9 mouse cellular contexts compared by ENCODE assay signal in genomic region chr2:136485815-136486619, GRCm38 (mm10). TPM values are rescaled to one million over a fixed set of nuclear protein-coding genes. Genes with fewer than 3 reads are reported as not detected.
A peak's percentile ranks its signal among the peaks of the same experiment; 100 is the strongest.
DNase-seq lines count a peak whose midpoint lies in the region; ATAC-seq and TF ChIP-seq lines count a peak whose summit lies in the region.
"Had no signal": no experiment of that assay in that cellular context is flagged by ENCODE, and none has a peak within 500 bp of the region (broad histone marks: within the 10 kb centered on the region; RNA-seq: fewer than 3 reads in every experiment).

No protein-coding gene starts in this region.

- 0 out of 2 replicates have a peak overlapping the region, but pooled peaks have one; percentile 22 for H3K4me2 ChIP-seq in embryonic facial prominence, embryonic 15.5 days (replicated peaks)
- peak overlapping the region; percentile 48 for H3K4me2 ChIP-seq in heart, embryonic 14.5 days (ENCODE audit: low read length)
- H3K4me2 ChIP-seq in liver, embryonic 12.5 days: 0 out of 2 replicates have a peak overlapping the region, but pooled peaks have one; percentile 22
- H3K4me2 ChIP-seq in neural tube, embryonic 11.5 days (ENCODE audit: low read depth): no peak overlapping the region
- H3K4me2 ChIP-seq: limb, embryonic 15.5 days had no signal

- H3K4me3 ChIP-seq in embryonic facial prominence, embryonic 15.5 days (replicated peaks): no peak overlapping the region
- peak overlapping the region in 1 of 2 experiments; percentile 19; a peak in 1 of 4 replicates for H3K4me3 ChIP-seq in heart, embryonic 14.5 days (ENCODE audit: control insufficient read depth in 1 of 2, insufficient read depth in 1 of 2, low read depth in 1 of 2, low read length in 2 of 2)
- no peak overlapping the region for H3K4me3 ChIP-seq in liver, embryonic 12.5 days
- H3K4me3 ChIP-seq in neural tube, embryonic 11.5 days (ENCODE audit: low read depth, low read length): no peak overlapping the region
- H3K4me3 ChIP-seq: limb, embryonic 15.5 days had no signal

- H3K9ac ChIP-seq in embryonic facial prominence, embryonic 15.5 days: no peak overlapping the region
- peak overlapping the region; percentile 41; the same call in 1 of the 2 replicates for H3K9ac ChIP-seq in heart, embryonic 14.5 days (ENCODE audit: low read length)
- no peak overlapping the region for H3K9ac ChIP-seq in liver, embryonic 12.5 days
- H3K9ac ChIP-seq in neural tube, embryonic 11.5 days (ENCODE audit: low read length): no peak overlapping the region
- H3K9ac ChIP-seq: limb, embryonic 15.5 days had no signal

- 0 out of 2 replicates have a peak, but pooled peaks cover 3% of the 10 kb centered on the region for H3K4me1 ChIP-seq in embryonic facial prominence, embryonic 15.5 days
- no peaks in the 10 kb centered on the region; a peak in 1 of 4 replicates for H3K4me1 ChIP-seq in heart, embryonic 14.5 days (ENCODE audit: control insufficient read depth in 2 of 2, insufficient read depth in 2 of 2, low read length in 2 of 2)
- H3K4me1 ChIP-seq in liver, embryonic 12.5 days: no peaks in the 10 kb centered on the region
- H3K4me1 ChIP-seq in neural tube, embryonic 11.5 days (ENCODE audit: control insufficient read depth, insufficient read depth, low read length): no peaks in the 10 kb centered on the region

- H3K9me3 ChIP-seq in embryonic facial prominence, embryonic 15.5 days (replicated peaks): no peaks in the 10 kb centered on the region
- no peaks in the 10 kb centered on the region for H3K9me3 ChIP-seq in heart, embryonic 14.5 days (ENCODE audit: control insufficient read depth, low read length)
- H3K9me3 ChIP-seq in liver, embryonic 12.5 days (replicated peaks): no peaks in the 10 kb centered on the region
- no peaks in the 10 kb centered on the region for H3K9me3 ChIP-seq in neural tube, embryonic 11.5 days (ENCODE audit: control insufficient read depth, low read length)
- H3K9me3 ChIP-seq: limb, embryonic 15.5 days had no signal

- WGBS in embryonic facial prominence, embryonic 15.5 days: 9% methylated on average over 6 of the region's 6 CpGs
- 18% methylated on average over 6 of the region's 6 CpGs for WGBS in heart, embryonic 14.5 days
- 9% methylated on average over 6 of the region's 6 CpGs for WGBS in liver, embryonic 12.5 days (ENCODE audit: insufficient replicate concordance)
- 17% methylated on average over 6 of the region's 6 CpGs for WGBS in neural tube, embryonic 11.5 days

- TF ChIP-seq CTCF in brain, embryonic 14.5 days (IDR thresholded peaks at IDR 0.05; ENCODE audit: borderline replicate concordance, extremely low read depth, insufficient read depth, insufficient read length): peak; percentile 66; the same call in 1 of the 2 replicates

- no peaks in the 10 kb centered on the region for H3K27me3 ChIP-seq in embryonic facial prominence, embryonic 15.5 days
- no peaks in the 10 kb centered on the region for H3K27me3 ChIP-seq in heart, embryonic 14.5 days (ENCODE audit: control insufficient read depth, insufficient read depth, low read length)
- H3K27me3 ChIP-seq in liver, embryonic 12.5 days (replicated peaks): no peaks in the 10 kb centered on the region
- H3K27me3 ChIP-seq in neural tube, embryonic 11.5 days (ENCODE audit: control insufficient read depth, insufficient read depth, low read length): no peaks in the 10 kb centered on the region
- H3K27me3 ChIP-seq: limb, embryonic 15.5 days had no signal

- H3K27ac ChIP-seq in embryonic facial prominence, embryonic 15.5 days (replicated peaks): 0 out of 2 replicates have a peak overlapping the region, but pooled peaks have one; percentile 39
- H3K27ac ChIP-seq in heart, embryonic 14.5 days (replicated peaks in 1 of 2; ENCODE audit: control insufficient read depth in 1 of 2, insufficient read depth in 1 of 2, low read depth in 2 of 2, low read length in 2 of 2): no peak overlapping the region
- no peak overlapping the region for H3K27ac ChIP-seq in liver, embryonic 12.5 days
- H3K27ac ChIP-seq in neural tube, embryonic 11.5 days (ENCODE audit: low read depth, low read length): no peak overlapping the region
- H3K27ac ChIP-seq: limb, embryonic 15.5 days had no signal

- no peak for TF ChIP-seq POLR2A in brain, embryonic 14.5 days (IDR thresholded peaks at IDR 0.05; ENCODE audit: borderline replicate concordance, extremely low read depth, insufficient read depth, insufficient read length, poor library complexity, severe bottlenecking)

- DNase-seq in ES-CJ7 (ENCODE audit: low read depth, low spot score): peak; percentile 68
- DNase-seq in brain, embryonic 14.5 days (ENCODE audit: low read depth): peak; percentile 93
- DNase-seq in kidney, postnatal 10 days: peak; percentile 81
- peak; percentile 68 for DNase-seq in neural tube, embryonic 11.5 days (ENCODE audit: low spot score)
- peak; percentile 62 for DNase-seq in yolk sac, embryonic 10.5 days (ENCODE audit: low spot score)

- peak; percentile 63; the same call in 1 of the 2 replicates for ATAC-seq in embryonic facial prominence, embryonic 15.5 days (ENCODE audit: insufficient number of reproducible peaks, low FRiP score, low TSS enrichment, low read depth)
- no peak for ATAC-seq in heart, embryonic 14.5 days (ENCODE audit: insufficient number of reproducible peaks, insufficient read depth, low FRiP score, low read depth)
- peak; percentile 58; the same call in 1 of the 2 replicates for ATAC-seq in liver, embryonic 12.5 days
- peak; percentile 78 for ATAC-seq in neural tube, embryonic 11.5 days (ENCODE audit: insufficient read depth, low FRiP score, low TSS enrichment)

- no peaks in the 10 kb centered on the region for H3K36me3 ChIP-seq in embryonic facial prominence, embryonic 15.5 days
- no peaks in the 10 kb centered on the region for H3K36me3 ChIP-seq in heart, embryonic 14.5 days (ENCODE audit: control insufficient read depth, insufficient read depth, low read length)
- no peaks in the 10 kb centered on the region for H3K36me3 ChIP-seq in liver, embryonic 12.5 days
- H3K36me3 ChIP-seq in neural tube, embryonic 11.5 days (ENCODE audit: control insufficient read depth, insufficient read depth, low read length): no peaks in the 10 kb centered on the region
- H3K36me3 ChIP-seq: limb, embryonic 15.5 days had no signal

RNA-seq across cellular contexts. Expression of gene Ankef1, which starts 15.7 kb away (rescaled TPM):
- polyA plus RNA-seq in brain, embryonic 14.5 days (2012; rRNA removed): 0.32 and 0.42 TPM in 2 replicates
- polyA plus RNA-seq in embryonic facial prominence, embryonic 15.5 days (2015; fragmentation: Nextera tagmentation; extraction: Ambion mirVana): 0.62 and 1.3 TPM in 2 replicates
- polyA plus RNA-seq in heart, embryonic 14.5 days (2014; fragmentation: Nextera tagmentation; extraction: Ambion mirVana): 0.09 and 0.18 TPM in 2 replicates
- not detected in 2 replicates for polyA plus RNA-seq in liver, embryonic 12.5 days (2016; fragmentation: Nextera tagmentation; extraction: Ambion mirVana)
- polyA plus RNA-seq in neural tube, embryonic 11.5 days (2014; fragmentation: Nextera tagmentation; extraction: Ambion mirVana): 0.32 and 0.40 TPM in 2 replicates
